Mouse (Mus musculus): ENCODE measurements around the gene 1700013H16Rik.
"Not testable (repeated sequence)": the region's sequence is repeated elsewhere in the genome, so short reads cannot be mapped to it uniquely, and the experiment has no call there.

The 1700013H16Rik gene

GRCm38 (mm10) chrX:53757736-53758135 is at the start of gene 1700013H16Rik:
1700013H16Rik (minus strand) TSS chrX:53757831.
- DNase-seq (ENCODE audit: extremely low read depth, low read depth, low spot score) = no peak

- no peak for DNase-seq (ENCODE audit: extremely low read depth, low read depth, low spot score)
These were observed 41.4 kb upstream of the 1700013H16Rik start for GRCm38 (mm10) chrX:53799074-53799473.

GRCm38 (mm10) chrX:53797519-53797918 is 39.9 kb upstream of the 1700013H16Rik start, which contains the start of gene Xlr:
Xlr (minus strand) TSS chrX:53797706.
- not testable (repeated sequence) for DNase-seq (ENCODE audit: extremely low read depth, low read depth, low spot score)

GRCm38 (mm10) chrX:53776276-53776675 is 18.6 kb upstream of the 1700013H16Rik start, which contains the start of gene Zfp36l3:
Zfp36l3 (minus strand) TSS chrX:53776394.
- DNase-seq (ENCODE audit: extremely low read depth, low read depth, low spot score) = no peak

GRCm38 (mm10) chrX:53752851-53753250 is 4.8 kb downstream of the 1700013H16Rik start:
- DNase-seq (ENCODE audit: extremely low read depth, low read depth, low spot score) = no peak

- DNase-seq (ENCODE audit: extremely low read depth, low read depth, low spot score) = no peak
These were observed 28.7 kb downstream of the 1700013H16Rik start for GRCm38 (mm10) chrX:53728967-53729366.

- no peak for DNase-seq (ENCODE audit: extremely low read depth, low read depth, low spot score)
These were observed 33.0 kb downstream of the 1700013H16Rik start, which contains the start of gene 4930502E18Rik for GRCm38 (mm10) chrX:53724596-53724995. 4930502E18Rik (plus strand) TSS chrX:53724826.

GRCm38 (mm10) chrX:53716323-53717182 is 41.1 kb downstream of the 1700013H16Rik start:
- no peak for DNase-seq (ENCODE audit: extremely low read depth, low read depth, low spot score)

GRCm38 (mm10) chrX:53715942-53716322 is 41.7 kb downstream of the 1700013H16Rik start:
- no peak for DNase-seq (ENCODE audit: extremely low read depth, low read depth, low spot score)

GRCm38 (mm10) chrX:53702673-53703072 is 55.0 kb downstream of the 1700013H16Rik start:
- DNase-seq (ENCODE audit: extremely low read depth, low read depth, low spot score) = no peak

GRCm38 (mm10) chrX:53699225-53699624 is 58.4 kb downstream of the 1700013H16Rik start:
- DNase-seq (ENCODE audit: extremely low read depth, low read depth, low spot score) = no peak

GRCm38 (mm10) chrX:53694008-53694777 is 63.4 kb downstream of the 1700013H16Rik start:
- DNase-seq (ENCODE audit: extremely low read depth, low read depth, low spot score) = no peak

GRCm38 (mm10) chrX:53693141-53693540 is 64.5 kb downstream of the 1700013H16Rik start:
- no peak for DNase-seq (ENCODE audit: extremely low read depth, low read depth, low spot score)

Measured in fat pad, adult 2 months (tissue).